Mouse (Mus musculus) NIH3T3 (cell line): ENCODE data around the gene Golph3.
"Not testable (repeated sequence)": the region's sequence is repeated elsewhere in the genome, so short reads cannot be mapped to it uniquely, and the experiment has no call there.

Source experiments
- DNase-seq: peaks from one replicate; pipeline ENCODE4 v3.0.0-alpha.2; 2012; ENCODE audit warnings: low read depth

The Golph3 gene

DNA sequence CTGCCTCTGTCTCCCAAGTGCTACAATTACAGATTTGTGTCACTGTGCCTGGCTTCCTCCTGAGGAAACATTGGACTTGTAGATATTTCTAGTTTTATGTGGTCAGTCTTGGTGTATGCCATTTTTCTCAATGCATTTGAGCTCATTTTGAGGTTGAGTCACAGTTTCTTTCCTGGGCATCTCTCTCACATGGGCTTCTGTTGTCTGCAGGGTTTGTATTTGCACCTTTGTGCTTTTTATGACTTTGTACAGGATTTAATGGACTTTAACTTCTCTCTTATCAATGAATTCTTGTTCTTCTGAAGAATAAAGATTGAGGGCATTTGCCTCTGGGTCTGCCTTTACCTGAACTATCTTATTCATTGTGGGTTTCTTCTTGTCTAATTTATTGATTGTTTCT lies 36.2 kb downstream of the Golph3 start:
- no peak for DNase-seq

DNA sequence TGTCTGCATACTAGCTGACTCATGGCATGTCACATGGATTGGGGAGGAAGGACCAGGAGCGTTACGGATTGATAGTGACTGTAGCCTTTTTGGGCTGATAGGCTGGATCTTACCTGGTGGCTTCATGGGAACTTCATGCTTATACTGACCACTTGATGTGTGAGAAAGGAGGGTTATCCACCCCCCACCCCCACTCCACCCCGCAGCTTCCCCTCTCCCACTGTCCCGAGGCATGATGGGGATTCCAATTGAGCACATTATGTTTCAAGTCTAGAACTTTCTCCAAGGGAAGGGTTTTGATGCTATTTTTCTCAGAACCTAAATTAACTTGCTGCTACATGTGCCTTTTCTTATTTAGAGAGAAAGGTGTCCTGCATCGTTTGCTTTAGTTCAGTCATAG lies 37.1 kb downstream of the Golph3 start:
- DNase-seq = no peak

DNA sequence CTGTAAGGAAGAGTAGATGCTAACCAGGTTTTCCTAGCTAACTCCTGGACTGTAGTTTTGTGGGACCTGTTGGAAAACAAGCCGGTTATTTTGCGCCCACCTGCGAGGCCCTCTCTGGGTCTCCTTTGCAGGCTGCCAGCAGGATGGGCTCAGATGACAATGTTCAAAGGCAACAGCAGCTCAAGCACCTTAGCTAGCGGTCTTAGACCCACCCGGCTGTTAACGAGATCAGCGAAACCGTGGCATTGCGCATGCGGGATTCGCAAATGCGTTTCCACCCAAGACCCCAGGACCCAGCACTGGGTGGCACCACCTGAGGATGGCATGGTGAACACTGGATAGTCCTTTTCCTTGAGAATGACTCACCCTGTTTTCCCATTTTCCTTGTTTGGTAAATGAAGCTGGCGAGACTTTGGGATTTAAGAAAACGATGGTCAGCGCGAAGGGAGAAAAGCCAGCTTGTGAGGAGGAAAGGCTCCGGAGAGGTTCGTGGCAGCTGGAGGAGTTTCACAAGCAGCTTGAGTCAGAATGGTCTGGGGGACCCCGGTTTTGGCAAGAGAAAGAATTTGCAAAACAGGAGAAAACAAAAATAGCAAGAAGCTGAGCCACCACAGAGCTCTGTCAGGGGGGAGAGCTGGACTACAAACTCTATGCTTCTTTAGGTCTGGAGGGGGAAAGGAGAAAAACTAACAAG lies 39.4 kb downstream of the Golph3 start:
- peak; percentile 38 for DNase-seq

DNA sequence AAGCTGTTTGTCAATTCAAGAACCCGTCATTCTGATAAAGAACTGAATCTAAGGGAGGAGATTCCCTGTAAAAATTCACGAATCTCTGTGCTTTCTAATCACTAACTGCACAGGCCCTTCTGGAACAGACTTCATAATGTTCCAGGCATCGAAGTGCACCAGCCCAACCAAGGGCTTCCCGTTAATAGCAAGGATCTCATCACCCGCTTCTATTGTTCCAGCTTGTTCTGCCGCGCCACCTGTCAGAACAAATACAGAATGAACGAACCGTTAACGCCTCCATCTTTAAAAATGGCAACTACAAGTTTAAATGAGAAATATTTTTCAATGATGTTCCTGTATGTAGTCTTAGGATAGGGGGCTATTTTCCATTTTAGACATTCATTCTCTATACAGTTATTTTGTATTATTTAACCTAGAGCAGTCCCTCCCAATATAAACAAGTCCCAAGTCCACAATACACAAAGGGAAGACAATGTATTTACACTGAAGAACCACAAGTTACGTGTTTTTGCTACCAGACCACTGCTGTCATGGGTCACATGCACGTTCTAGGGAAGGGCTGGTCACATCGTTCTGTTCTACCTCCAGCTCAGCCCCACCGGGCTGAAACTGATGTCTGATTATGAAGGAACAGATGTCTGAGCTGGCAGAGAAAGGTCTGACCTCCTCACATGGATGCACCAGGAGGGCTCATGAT lies 40.9 kb downstream of the Golph3 start:
- DNase-seq = no peak

DNA sequence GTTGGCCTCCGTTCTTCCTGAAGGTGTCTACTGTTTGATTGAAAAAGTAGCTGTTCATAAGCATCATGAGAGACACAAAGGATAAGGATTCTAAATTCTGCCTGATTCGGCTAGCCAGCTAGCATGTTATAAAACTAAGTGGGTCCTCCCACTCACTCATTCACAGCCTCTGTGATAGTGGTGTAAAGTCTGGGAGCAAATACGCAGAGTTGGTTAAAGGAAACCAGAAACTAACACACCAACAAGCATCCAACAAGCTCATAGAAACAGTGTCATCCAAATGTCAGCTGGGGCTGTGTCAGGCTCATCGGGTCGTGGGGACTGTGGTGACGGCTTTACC lies 41.4 kb downstream of the Golph3 start:
- DNase-seq = no peak

DNA sequence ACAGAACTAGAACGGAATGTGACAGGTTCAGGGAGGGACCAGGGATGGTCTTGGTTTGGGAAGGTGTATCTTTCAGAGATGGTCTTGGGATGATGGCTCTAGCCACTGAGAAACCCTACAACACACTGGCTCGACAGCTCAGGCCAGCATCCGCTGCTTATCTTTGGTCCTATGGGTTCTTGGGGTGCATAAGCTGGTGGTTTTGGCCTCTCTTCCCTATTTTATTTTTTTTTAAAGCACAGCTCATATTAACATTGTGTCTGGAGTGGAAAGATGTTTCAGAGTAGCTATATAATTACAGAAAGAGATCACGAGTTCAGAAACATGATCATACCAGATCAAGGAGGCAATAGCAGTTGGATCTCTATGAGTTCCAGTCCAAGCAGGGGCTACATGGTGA lies 42.8 kb downstream of the Golph3 start:
- no peak for DNase-seq

DNA sequence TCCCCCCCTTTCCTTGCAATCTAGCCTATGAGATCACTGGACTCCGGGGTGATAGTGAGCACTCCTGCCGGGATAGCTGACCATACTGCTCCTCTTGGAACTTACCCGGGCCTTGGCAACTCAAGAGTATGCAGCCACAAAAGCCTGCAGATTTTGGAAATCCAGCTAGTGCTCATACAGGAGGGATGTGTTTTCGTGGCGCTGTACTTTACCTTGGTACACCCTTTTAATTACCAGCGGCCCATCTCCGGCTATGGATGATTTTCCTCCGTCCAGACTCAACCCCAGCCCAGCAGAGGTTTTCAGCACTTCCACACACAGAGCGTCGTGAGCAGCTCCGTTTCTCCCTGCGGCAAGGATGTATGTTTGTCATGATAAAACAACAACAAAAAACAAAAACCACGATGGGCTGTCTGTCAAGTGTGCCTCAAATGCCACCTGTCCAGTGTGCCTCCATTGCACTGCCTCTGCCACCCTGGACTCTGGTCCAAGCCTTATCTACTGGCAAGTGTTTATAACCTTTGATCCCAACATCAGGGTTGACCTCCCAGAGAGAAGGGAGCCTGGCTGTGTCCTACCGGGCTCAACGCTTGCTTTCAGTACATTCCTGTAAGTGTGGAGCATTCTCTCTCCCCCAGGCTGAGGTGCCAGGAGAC lies 44.3 kb downstream of the Golph3 start:
- no peak for DNase-seq

DNA sequence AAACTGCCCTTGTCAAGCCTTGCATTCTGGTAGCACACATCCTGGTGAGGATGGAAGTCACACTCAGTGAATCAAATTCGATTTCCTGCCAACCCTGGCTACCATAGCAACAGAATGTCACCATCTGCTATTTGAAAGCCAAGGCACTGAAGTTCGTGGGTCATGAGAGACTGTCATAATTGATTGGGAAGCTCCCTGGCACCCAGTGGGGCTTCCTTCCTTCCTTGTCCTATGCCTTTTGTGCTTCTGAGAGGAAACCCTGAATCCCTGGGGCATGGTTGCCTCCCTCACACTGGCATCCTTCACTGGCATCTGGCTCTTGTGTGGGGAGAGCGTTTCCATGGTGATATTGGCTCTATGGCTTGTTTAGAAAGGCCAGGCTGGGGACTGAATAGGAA lies 44.8 kb downstream of the Golph3 start:
- DNase-seq = no peak

DNA sequence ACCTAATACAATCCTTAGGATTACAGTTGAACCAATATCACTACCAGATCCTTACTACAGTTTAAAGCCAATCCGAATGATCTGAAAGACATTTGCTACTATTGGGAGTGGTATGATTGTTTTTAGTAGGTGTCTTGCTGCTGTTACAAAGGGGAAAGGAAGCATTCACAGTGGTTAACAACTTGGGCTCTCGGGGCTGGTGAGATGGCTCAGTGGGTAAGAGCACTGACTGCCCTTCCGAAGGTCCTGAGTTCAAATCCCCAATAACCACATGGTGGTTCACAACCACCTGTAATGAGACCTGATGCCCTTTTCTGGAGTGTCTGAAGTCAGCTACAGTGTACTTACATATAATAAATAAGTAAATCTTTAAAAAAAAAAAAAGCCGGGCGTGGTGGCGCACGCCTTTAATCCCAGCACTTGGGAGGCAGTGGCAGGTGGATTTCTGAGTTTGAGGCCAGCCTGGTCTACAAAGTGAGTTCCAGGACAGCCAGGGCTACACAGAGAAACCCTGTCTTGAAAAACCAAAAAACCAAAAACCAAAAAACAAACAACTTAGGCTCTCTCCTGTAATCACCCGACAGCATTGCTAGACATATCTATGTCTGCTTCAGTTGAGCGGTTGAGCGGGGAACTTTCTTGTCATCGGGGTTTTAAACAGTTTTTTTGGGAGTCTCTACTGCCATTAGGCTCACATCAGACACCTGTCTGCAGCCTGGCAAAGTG lies 45.5 kb downstream of the Golph3 start:
- DNase-seq = not testable (repeated sequence)

DNA sequence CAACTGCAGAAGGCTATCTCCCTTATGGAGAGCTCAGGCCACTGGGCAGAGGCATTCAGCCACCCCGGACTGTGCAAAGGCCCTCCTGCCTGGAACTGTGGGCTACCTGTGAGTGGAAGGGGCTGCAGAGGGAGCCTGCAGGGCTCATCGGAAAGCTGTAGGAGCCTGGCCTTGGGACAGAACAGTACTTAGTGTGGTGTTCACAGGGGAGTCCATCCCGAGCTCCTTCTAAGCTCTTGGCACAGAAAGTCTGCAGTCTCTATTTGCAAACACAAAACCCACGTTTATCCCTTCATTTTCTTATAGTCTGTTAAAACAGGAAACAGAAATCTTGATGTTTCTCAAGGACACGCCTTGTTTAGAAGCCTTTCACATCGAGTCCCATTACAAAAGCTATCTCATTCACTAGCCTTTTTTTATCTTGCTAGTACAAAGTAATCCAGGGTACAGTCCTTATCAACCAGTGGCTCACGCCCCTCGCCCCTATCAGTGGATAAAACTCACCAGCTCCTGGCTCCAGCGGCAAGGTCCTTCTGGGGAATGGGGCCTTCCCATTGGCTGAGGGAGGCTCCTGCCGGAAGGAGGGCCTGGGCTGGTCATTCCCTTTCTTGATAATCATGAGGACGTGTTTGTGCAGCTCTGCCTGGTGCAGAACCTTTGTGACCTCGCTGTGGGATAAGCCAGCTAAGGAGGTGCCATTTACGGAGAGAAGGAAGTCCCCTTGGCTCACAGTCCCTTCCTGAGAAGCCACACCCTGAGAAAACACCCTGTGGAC lies 46.2 kb downstream of the Golph3 start:
- DNase-seq = no peak

DNA sequence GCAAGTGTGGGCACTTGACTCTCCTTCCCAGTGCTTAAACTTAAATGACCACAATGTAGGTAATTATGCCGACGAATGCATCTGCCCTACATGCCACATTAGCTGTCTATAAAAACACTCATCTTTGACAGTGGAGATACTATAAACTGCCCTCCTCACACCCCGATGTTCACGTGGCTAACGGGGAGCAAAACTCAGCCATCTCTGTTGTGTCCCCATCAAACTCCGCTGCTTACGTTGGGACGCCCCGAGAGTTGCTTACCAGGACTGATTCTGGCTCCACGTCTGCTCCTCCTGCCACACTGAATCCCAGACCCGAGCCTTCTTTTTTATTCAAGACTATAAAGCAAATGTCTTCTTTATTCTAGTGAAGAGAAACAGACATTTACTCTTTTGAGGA lies 47.1 kb downstream of the Golph3 start:
- DNase-seq = no peak

DNA sequence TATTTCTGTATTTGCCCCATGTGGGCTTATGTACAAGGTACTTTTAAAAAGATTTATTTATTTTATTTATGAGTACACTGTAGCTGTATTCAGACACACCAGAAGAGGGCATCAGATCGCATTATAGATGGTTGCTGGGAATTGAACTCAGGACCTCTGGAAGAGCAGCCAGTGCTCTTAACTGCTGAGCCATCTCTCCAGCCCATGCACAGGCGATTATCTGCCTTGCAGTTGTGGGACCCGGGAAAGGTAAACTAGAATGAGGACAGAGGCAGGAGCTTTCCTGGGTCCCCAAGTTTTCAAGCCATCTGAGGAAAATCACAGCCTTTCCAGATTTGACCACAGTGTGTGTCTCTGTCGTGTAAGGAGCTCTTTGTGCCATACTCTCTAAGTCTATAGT lies 47.6 kb downstream of the Golph3 start:
- DNase-seq = no peak

DNA sequence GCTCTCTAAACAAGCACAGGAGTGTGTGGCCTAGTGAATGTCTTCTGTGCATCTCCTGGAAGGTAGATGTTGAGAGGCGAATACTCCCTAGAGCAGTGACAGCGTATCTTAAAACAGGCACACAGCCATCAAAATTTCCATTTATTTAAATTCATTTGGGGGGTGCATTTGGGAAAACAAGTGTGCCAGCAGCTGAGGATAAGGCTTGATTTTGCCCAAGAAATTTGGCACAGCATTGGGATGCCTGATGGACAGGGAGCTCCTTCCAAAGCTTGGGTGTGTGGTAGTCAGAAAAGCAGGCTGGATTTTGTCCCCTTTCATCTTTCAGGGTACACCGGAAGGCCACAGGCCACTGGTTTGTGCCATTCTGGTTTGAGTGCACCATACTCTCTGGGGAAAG lies 48.8 kb downstream of the Golph3 start:
- no peak for DNase-seq

DNA sequence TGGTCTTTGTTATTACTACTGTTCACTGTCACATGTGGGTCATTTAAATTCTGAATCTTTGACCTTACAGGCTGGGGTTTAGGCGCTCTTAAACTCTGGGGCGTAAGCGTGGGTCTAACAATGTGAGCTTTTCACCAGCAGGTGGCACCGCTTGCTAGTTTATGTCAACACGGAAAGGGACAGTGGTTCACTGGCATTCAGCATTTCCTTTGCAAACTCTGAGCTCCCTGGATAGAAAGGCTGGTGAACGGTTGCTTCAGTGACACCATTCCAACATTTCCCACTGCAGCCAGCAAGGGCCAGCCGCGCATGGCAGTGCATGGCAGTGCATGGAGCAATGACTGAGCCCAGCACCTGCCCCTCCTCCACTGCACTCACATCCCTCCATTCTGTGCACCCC lies 49.9 kb downstream of the Golph3 start:
- peak; percentile 84 for DNase-seq

DNA sequence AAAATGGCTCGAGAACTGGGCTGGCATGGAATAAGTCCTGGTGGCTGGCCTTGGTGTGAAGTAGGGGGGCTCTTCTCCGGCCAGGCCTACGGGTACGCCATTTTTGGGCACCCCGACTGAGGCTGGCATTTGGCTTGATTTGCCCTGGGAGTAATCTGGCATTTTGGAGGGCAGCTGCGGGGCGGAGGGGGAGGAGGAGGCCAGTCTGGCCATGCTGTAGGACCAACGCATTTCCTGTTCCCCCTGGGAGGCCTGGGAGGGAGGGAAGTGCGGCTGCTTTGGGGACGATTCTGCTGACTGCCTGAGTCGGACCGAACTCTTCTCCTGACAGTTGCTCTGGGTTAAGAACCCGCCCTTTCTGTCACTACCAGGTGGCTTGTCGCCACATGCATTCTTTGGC lies 52.2 kb downstream of the Golph3 start:
- no peak for DNase-seq

DNA sequence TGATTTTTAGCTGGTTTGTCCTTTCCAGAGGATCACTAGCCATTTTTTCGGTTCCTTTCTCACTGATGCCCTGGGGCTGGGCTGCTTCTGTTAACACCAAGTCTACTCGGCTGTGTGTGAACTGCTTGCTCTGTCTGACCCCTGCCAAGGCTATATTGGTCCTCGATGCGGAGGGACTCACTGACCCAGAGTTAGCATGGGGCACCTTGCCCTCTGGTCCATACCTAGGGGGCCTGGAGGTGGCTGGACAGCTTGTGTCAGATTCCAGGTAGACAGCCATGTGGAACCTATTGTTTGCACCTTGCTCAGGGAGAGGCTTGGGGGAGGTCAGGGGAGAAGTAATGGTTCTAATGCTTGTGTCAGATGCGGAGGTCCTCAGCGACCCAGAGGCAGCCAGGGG lies 52.7 kb downstream of the Golph3 start:
- DNase-seq = no peak

DNA sequence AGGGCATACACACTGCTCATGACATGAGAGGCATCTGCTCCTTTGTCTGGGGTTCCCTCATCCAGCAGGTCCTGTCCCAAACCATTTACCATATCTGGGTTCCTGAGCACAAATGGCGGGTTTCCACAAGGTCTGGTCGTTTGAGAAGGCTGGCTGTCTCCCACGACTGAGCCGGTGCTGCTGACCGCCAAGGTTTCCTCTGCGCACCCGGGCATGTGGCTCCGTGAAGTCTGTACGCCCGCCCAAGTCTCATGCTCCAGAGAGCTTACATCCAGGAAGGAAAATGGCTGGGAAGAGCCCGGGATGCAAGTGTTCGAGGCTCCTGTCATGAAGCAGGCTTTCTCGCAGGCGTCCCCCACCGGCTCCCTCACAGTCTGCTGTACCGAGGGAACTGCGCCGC lies 53.7 kb downstream of the Golph3 start:
- DNase-seq = no peak

DNA sequence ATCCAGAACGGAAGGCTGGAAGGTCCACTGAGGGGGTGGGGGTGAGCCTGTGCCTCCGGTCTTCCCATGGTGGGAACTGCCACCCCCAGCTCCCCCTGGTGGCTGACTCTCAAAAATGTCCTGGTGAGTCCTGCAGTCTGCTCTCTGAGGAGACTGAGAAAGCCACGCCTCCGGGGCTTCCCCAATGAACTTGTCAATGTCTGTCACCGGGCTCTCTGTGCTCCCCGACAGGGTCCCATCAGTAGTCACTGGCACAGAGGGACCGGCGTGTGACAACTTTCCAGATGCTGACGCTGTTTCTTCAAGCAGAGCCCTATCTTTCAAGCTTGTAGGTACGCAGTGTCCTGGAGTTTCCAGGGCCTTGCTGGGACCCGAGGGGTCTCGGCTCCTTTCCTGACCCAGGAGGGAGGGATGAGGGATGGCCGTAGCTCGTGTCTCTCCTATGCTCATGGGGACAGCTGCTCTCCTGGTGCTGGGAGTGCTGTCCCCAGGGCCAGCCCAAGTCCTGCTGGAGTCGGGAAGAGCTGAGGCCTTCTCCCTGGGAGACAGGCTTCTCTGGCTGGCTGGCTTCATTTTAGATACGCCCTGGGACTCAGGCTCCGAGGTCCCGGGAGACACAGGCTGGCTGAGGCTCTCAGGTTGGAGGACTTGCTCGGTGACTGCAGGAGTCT lies 54.5 kb downstream of the Golph3 start:
- peak; percentile 72 for DNase-seq

DNA sequence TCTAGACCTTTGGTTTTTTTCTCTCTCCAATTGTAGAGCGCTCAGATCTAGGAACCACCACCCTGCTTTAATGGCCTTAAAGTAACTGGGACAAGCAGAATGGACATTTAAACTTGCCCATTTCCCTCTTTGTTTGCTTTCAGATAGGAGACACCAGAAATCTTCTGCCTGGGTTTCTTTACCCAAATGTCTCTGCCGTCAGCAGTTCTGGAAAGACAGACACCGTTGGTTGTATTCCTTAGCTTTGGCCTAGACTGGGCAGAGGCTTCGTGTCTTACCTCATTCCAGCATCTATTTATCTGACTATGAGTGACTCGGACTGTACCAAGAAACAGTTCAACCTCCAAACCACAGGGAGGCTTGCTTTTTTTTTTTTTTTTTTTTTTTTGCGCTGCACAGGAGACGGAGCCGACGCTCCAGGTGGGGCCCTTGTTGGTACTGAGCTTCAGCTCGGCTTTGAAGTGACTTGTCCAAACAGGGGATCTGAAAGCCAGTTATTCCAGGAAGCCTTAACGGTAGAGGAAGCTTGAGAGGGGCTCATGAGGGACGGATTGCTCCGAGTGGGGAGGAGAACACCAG lies 55.3 kb downstream of the Golph3 start:
- DNase-seq = no peak

DNA sequence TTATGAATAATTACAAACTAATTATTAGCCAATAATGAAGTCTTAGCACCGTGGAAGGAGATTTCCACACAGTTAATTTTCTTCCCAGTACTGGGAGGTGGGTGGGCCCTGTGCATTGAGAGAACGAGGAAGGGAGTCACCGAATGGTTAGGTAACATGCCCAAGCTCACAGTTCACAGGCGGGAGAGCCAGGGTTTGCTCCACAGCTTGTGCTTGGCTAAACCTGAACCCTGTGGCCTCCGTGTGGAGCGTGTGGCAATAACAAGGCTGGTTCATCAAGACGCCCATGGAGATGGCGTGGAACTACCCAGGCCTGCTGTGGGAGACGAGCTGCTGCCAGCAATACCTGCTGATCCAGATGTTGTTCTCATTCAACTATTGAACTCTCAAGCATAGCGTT lies 56.5 kb downstream of the Golph3 start:
- DNase-seq = no peak

DNA sequence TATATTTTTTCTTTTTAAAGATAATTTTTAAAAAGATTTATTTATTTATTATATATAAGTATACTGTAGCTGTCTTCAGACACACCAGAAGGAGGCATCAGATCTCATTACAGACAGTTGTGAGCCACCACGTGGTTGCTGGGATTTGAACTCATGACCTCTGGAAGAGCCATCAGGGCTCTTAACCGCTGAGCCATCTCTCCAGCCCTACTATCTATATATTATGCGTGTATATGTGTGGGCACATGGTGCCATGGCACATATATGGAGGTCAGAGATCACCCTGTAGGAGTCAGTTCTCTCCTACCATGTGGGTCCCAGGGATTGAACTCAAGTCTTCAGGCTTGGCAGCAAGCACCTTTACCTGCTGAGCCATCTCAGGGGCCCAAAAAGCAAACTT lies 58.8 kb downstream of the Golph3 start:
- DNase-seq = no peak
